Mouse (Mus musculus): ENCODE data around the gene Dlx2.

- TF ChIP-seq CTCF (IDR thresholded peaks at IDR 0.05; ENCODE audit: low read depth, low read length), result no peak
- no peak for TF ChIP-seq POLR2AphosphoS5 (IDR thresholded peaks at IDR 0.05; ENCODE audit: insufficient replicate concordance, low read depth, low read length)
- no peak for TF ChIP-seq GATA1 (IDR thresholded peaks at IDR 0.05; ENCODE audit: borderline replicate concordance, low read length)
- TF ChIP-seq GATA2 (IDR thresholded peaks at IDR 0.05; ENCODE audit: borderline replicate concordance, low read depth, low read length), result no peak
- no peak for TF ChIP-seq TAL1 (conservative IDR thresholded peaks at IDR 0.05; ENCODE audit: low read depth, low read length)
These were observed 23.1 kb downstream of the Dlx2 start for GRCm38 (mm10) chr2:71523431-71523830.
